Mouse (Mus musculus) stomach, embryonic 15.5 days (tissue): ENCODE data around the gene Psmc2. TPM values are rescaled to one million over a fixed set of nuclear protein-coding genes. Genes with fewer than 3 reads are reported as not detected.
A peak's percentile ranks its signal among the peaks of the same experiment; 100 is the strongest.

Experiments used
- ATAC-seq: fragments of 200-750 bp; cut with Nextera tagmentation; 2 replicates; pipeline ENCODE4 v1.8.0; 2017; ENCODE audit warnings: low read depth, moderate number of reproducible peaks, moderate TSS enrichment; ENCODE audit not compliant: insufficient read depth, low FRiP score
- H3K27ac ChIP-seq: fragments of 300-500 bp; sonication (generic); 2 replicates; pipeline ENCODE4 v1.5.1; 2015; ENCODE audit warnings: mild to moderate bottlenecking, inconsistent platforms
- H3K27me3 ChIP-seq: fragments of 300-500 bp; sonication (generic); replicated peaks from 2 replicates; pipeline ENCODE4 v1.6.1; 2015; ENCODE audit warnings: inconsistent platforms
- H3K36me3 ChIP-seq: fragments of 300-500 bp; sonication (generic); 2 replicates; pipeline ENCODE4 v1.6.1; 2015; ENCODE audit warnings: inconsistent platforms
- H3K4me1 ChIP-seq: fragments of 300-500 bp; sonication (generic); 2 replicates; pipeline ENCODE4 v1.6.1; 2015; ENCODE audit warnings: inconsistent platforms
- H3K4me2 ChIP-seq: fragments of 300-500 bp; sonication (generic); 2 replicates; pipeline ENCODE4 v1.6.1; 2015; ENCODE audit warnings: mild to moderate bottlenecking, inconsistent platforms
- H3K4me3 ChIP-seq: fragments of 300-500 bp; sonication (generic); replicated peaks from 2 replicates; pipeline ENCODE4 v1.5.1; 2015; ENCODE audit warnings: inconsistent platforms
- H3K9ac ChIP-seq: fragments of 300-500 bp; sonication (generic); 2 replicates; pipeline ENCODE4 v1.6.1; 2015; ENCODE audit warnings: inconsistent platforms
- H3K9me3 ChIP-seq: fragments of 300-500 bp; sonication (generic); 2 replicates; pipeline ENCODE4 v1.6.1; 2016; ENCODE audit warnings: inconsistent platforms
- WGBS: fragments of 180-500 bp; shearing (Covaris S2); methylation state at CpG from one replicate; pipeline ENCODE4 v1.1.7; 2015; 5-methylcytosine and 5-hydroxymethylcytosine counted together
- polyA plus RNA-seq: library from polyadenylated mRNA; unstranded; fragments of >200 nt; fragmentation: Nextera tagmentation; extraction: Ambion mirVana; gene quantifications from 2 replicates; pipeline ENCODE4 v1.2.1, GENCODE M21; 2015

Psmc2 gene
- 154 and 175 TPM in 2 replicates for polyA plus RNA-seq

DNA sequence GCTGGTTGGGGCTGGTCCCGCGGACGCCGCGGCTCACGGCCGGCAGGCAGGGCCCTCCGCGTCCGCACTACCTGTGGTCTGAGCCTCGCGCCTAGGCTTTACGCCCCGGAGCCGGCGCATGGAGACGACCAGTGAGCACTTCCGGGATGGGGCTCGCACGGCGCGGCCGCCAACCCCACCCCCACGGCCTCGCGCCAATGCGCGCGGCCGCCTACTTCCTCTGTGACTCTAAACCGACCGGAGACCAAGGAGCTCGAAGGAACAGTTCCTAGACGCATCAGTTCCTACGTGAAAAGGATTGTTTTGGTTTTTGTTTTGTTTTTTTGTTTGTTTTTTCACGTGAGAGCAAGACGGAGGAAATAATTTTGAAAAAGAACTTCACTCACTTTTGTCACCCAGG is at the start of gene Psmc2, which contains the start of gene Dnajc2:
Psmc2 (plus strand) TSS at position 231 of the 400 bp plus-strand sequence.
Dnajc2 (minus strand) TSS at position 199 of the 400 bp plus-strand sequence.
- Histone ChIP-seq H3K4me2 (peak within 1 kb of the TSS; percentile 86), H3K27ac (peak within 1 kb of the TSS; percentile 84; the same call in 1 of the 2 replicates), H3K4me3 (peak within 1 kb of the TSS; percentile 98), H3K36me3 (peaks cover 19% of the 10 kb centered on the region), H3K9me3 (no peaks in the 10 kb centered on the region), H3K9ac (peak within 1 kb of the TSS; percentile 70), H3K27me3 (no peaks in the 10 kb centered on the region), H3K4me1 (no peaks in the 10 kb centered on the region)
- WGBS = under 1% methylated on average over 37 of the region's 37 CpGs
- peak; percentile 97 for ATAC-seq

DNA sequence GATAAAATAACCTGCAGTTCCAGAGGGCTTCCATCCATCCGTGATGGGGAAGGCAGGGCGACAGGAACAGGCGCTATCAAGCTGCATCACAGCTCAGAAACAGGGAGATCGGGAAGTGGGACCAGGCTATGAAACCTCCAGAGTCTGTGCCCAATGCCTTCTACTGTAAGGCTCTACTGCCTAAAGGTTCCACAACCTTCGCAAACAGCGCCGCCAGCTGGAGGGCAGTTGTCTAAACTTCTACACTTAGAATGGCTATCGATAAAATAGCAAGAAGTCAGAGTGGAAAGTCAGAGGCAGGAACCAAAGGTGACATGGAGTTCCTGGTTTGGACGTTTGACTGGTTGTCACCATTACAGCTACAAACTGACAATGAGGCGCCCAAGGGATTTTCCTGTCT is 49.5 kb upstream of the Psmc2 start:
- no peaks in the 10 kb centered on the region for H3K27me3 ChIP-seq
- peaks cover 6% of the 10 kb centered on the region for H3K4me1 ChIP-seq
- no peak for ATAC-seq
- peak overlapping the region; percentile 23 for H3K4me3 ChIP-seq
- 0 out of 2 replicates have a peak overlapping the region, but pooled peaks have one; percentile 30 for H3K4me2 ChIP-seq
- H3K36me3 ChIP-seq = peaks cover 5% of the 10 kb centered on the region
- no peak overlapping the region for H3K9ac ChIP-seq
- H3K27ac ChIP-seq = no peak overlapping the region
- H3K9me3 ChIP-seq = no peaks in the 10 kb centered on the region
- WGBS = 34% methylated on average over 10 of the region's 10 CpGs

DNA sequence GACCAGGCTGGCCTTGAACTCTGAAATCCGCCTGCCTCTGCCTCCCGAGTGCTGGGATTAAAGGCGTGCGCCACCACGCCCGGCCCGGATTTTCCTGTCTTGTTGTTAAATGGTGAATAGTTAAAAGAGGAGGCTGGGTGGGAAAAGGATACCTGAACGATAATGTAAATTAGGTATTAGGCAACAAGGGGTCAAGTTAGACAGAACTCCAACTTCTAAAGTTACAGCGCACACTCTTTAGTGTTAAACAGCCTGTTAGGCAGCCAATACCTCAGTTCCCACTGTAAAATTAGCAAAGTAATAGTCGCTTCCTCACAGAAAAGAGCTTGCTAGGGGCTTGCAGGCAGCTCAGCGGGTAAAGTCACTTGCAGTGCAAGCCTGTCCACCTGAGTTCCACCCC is 49.0 kb upstream of the Psmc2 start:
- no peak overlapping the region for H3K9ac ChIP-seq
- 78% methylated on average over 11 of the region's 11 CpGs for WGBS
- H3K36me3 ChIP-seq = peaks cover 5% of the 10 kb centered on the region
- no peak overlapping the region for H3K4me3 ChIP-seq
- no peaks in the 10 kb centered on the region for H3K9me3 ChIP-seq
- H3K4me2 ChIP-seq = no peak overlapping the region
- H3K27me3 ChIP-seq = no peaks in the 10 kb centered on the region
- no peak for ATAC-seq
- H3K27ac ChIP-seq = no peak overlapping the region
- H3K4me1 ChIP-seq = peaks cover 6% of the 10 kb centered on the region

DNA sequence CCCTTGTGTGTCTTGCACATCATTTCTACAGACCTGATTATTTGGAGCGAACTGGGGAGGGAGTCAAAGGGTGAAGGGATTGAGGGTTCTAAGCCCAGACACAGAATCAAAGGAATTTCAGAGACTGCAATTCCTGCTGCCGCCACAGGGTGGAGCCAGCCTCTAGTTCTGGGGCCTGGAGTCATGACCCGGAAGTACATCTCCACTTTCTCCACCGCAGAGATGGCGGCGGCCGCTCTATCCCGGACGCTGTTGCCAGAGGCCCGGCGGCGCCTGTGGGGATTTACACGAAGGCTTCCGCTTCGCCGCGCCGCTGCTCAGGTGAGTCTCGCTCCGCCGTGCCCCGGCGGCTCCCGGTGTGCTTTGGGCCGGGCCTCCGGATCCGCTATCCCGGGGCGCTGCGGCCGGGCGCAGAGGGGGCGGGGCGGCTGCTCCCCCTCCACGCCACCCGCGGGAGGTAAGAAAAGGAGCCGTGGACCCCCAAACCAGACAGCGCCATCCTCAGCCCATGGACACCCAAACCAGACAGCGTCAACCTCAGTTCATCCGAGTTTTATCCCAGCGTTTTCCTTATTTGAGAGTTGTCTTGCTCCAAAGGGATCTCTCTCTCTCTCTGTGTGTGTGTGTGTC is 48.0 kb upstream of the Psmc2 start, which contains the start of gene Pmpcb:
Pmpcb (plus strand) TSS at position 186 of the 630 bp plus-strand sequence.
- Histone ChIP-seq H3K36me3 (peaks cover 5% of the 10 kb centered on the region), H3K27me3 (no peaks in the 10 kb centered on the region), H3K4me1 (peaks cover 6% of the 10 kb centered on the region), H3K27ac (peak within 1 kb of the TSS; percentile 73), H3K4me3 (peak within 1 kb of the TSS; percentile 81), H3K4me2 (peak within 1 kb of the TSS; percentile 59), H3K9ac (peak within 1 kb of the TSS; percentile 65), H3K9me3 (no peaks in the 10 kb centered on the region)
- WGBS = under 1% methylated on average over 42 of the region's 42 CpGs
- peak; percentile 77 for ATAC-seq

DNA sequence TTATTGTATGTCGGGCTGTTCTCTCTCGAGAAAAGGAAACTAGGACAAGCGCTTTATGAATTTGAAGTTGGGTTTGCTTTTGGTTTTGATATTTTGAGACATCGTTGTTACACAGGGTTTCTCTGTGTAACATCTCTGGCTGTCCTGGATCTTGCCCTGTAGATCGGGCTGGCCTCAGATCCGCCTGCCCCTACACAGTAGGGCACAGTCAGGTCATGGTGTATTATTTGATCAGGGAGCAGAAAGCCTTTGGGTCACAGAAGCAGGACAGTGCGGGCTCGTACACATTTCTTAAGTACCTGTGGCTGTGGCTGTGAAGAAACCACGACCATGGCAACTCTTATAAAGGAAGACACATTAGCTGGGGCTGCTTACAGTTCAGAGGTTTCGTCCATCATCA is 47.5 kb upstream of the Psmc2 start:
- Histone ChIP-seq H3K36me3 (peaks cover 6% of the 10 kb centered on the region), H3K27me3 (no peaks in the 10 kb centered on the region), H3K9me3 (no peaks in the 10 kb centered on the region), H3K4me1 (peaks cover 6% of the 10 kb centered on the region), H3K4me3 (peak overlapping the region; percentile 81), H3K4me2 (peak overlapping the region; percentile 59), H3K9ac (peak overlapping the region; percentile 65), H3K27ac (no peak overlapping the region)
- WGBS = 16% methylated on average over 10 of the region's 10 CpGs
- no peak for ATAC-seq

DNA sequence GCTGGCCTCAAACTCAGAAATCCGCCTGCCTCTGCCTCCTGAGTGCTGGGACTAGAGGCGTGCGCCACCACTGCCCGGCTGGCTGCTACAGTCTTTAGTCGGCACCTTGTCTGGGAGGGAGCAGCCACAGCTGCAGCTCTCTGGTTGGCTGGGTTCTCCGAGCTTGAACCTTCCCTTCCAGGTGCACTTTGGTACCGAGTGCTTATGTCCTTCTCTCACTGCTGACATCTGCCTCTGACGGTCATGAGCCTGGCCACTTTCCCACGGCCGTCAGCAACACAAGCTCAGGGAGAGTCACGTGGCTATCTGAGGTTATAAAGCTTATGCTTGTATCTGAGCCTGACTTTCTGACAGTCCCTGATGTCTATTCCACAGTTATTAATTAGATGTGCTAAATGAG is 46.0 kb upstream of the Psmc2 start:
- no peaks in the 10 kb centered on the region for H3K9me3 ChIP-seq
- H3K4me3 ChIP-seq = no peak overlapping the region
- no peak overlapping the region for H3K27ac ChIP-seq
- H3K27me3 ChIP-seq = no peaks in the 10 kb centered on the region
- WGBS = 85% methylated on average over 11 of the region's 11 CpGs
- H3K4me1 ChIP-seq = peaks cover 6% of the 10 kb centered on the region
- no peak overlapping the region for H3K4me2 ChIP-seq
- peaks cover 16% of the 10 kb centered on the region for H3K36me3 ChIP-seq
- no peak for ATAC-seq
- no peak overlapping the region for H3K9ac ChIP-seq

DNA sequence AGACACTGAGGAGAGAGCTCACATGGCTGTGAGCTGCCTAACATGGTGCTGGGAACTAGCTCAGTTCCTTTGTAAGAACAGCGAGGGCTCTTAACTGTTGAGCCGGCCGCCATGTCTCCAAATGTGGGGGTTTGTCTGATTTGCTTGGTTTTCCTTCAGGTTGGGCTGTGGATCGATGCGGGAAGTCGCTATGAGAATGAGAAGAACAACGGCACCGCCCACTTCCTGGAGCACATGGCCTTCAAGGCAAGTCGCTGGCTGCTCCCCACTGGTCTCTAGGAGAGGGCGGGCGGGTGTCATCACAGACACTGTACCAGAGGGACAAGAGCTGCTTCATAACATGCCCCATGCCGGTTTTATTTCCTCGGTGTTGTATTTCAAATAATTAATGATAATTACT is 45.2 kb upstream of the Psmc2 start:
- no peak for ATAC-seq
- 86% methylated on average over 13 of the region's 13 CpGs for WGBS
- Histone ChIP-seq H3K36me3 (peaks cover 20% of the 10 kb centered on the region), H3K27ac (no peak overlapping the region), H3K4me2 (no peak overlapping the region), H3K4me1 (peaks cover 6% of the 10 kb centered on the region), H3K9ac (no peak overlapping the region), H3K27me3 (no peaks in the 10 kb centered on the region), H3K4me3 (no peak overlapping the region), H3K9me3 (no peaks in the 10 kb centered on the region)

DNA sequence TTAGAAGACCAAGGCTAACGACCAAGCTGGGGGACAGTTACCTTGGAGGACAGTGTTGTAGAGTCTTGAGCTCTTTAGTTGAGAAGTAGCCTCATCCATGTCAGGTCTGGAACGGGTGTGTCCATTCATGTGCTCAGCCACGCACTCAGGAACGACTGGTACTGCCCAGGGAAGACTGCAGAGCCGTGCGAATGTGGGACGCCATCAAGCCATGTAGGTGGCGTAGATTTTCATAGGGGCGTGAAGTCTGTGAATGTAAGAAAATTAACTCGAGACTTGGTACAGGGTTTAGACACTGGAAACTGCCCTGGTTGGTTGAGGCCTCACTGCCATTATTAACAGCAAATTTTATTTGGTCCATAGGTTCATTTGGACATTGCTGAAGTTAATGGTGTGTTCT is 41.5 kb upstream of the Psmc2 start:
- no peak overlapping the region for H3K4me3 ChIP-seq
- H3K4me2 ChIP-seq = no peak overlapping the region
- H3K9me3 ChIP-seq = no peaks in the 10 kb centered on the region
- no peak overlapping the region for H3K27ac ChIP-seq
- no peaks in the 10 kb centered on the region for H3K27me3 ChIP-seq
- peaks cover 37% of the 10 kb centered on the region for H3K36me3 ChIP-seq
- H3K4me1 ChIP-seq = no peaks in the 10 kb centered on the region
- no peak overlapping the region for H3K9ac ChIP-seq
- WGBS = 95% methylated on average over 10 of the region's 10 CpGs
- no peak for ATAC-seq

DNA sequence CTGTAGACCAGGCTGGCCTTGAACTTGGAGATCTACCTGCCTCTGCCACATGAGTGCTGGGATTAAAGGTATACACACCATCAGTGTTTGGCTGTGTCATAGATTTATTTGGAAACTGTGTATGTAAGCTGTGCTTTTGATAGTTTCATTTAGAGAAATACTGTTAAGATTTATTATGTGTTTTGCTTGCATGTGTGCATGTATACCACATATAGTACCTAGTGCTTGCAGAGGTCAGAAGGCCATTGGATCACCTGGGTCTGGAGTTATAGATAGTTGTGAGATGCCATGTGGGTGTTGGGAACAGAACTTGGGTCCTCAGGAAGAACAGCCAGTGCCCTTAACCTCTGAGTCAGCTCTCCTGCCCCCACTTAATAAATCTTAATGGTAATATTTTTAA is 40.4 kb upstream of the Psmc2 start:
- Histone ChIP-seq H3K27ac (no peak overlapping the region), H3K9ac (no peak overlapping the region), H3K4me3 (no peak overlapping the region), H3K4me1 (no peaks in the 10 kb centered on the region), H3K27me3 (no peaks in the 10 kb centered on the region), H3K4me2 (no peak overlapping the region), H3K9me3 (no peaks in the 10 kb centered on the region), H3K36me3 (peaks cover 43% of the 10 kb centered on the region)
- no peak for ATAC-seq

DNA sequence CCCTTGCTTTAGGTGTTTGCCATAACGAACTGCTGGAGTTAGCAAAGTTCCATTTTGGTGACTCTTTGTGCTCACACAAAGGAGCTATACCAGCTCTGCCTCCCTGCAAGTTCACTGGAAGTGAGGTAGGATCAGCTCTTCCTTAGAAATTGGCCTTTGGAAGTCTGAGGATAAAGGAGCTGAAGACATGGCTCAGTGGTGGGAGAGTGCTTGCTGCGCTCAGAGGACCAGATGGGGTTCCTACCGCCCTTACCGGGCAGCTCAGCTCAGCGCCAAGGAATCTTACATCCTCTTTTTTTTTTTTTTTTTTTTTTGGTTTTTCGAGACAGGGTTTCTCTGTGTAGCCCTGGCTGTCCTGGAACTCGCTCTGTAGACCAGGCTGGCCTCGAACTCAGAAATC is 39.1 kb upstream of the Psmc2 start:
- Histone ChIP-seq H3K27ac (no peak overlapping the region), H3K4me3 (no peak overlapping the region), H3K9ac (no peak overlapping the region), H3K27me3 (no peaks in the 10 kb centered on the region), H3K4me1 (no peaks in the 10 kb centered on the region), H3K36me3 (peaks cover 39% of the 10 kb centered on the region), H3K9me3 (no peaks in the 10 kb centered on the region), H3K4me2 (no peak overlapping the region)
- 95% methylated on average over 7 of the region's 8 CpGs for WGBS
- no peak for ATAC-seq

DNA sequence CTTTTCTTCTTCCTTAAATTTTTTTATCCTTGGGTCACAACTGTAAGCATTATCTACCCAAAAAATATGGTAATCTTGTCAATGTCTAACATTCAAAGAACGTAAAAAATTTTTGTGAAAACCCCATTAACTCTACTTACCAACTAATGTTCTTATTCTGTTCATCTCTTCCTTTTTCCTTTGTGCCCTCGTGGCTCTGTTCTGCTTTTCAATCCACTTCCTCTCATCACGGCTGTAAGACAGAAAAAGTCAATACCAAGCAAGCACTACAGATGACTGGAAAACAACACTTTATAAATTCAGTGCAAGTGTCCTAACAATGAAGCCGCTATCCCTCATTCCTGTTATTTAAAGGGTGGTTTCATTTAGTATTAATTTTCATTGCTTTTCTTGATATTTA is 16.6 kb upstream of the Psmc2 start:
- H3K36me3 ChIP-seq = peaks cover 23% of the 10 kb centered on the region
- no peak for ATAC-seq
- 91% methylated on average over 4 of the region's 4 CpGs for WGBS

DNA sequence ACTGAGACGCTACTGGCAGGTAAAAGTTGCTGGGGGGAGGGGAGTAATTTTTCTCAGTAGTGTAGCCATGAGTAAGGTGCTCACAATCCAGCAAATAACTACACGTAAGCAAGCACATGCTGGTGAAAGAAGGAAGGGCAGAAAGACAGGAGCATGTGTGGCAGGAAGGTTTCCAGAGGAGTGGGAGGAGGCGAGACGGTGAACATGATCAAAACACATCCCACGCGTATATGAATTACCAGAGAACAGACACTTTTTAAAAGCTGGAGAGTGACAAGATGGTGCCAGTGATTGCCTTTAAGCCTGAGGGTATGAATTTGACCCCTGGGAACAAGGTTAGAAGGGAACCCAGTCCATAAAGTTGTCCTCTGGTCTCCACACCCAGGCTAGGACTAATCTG is 15.2 kb upstream of the Psmc2 start:
- Histone ChIP-seq H3K4me1 (no peaks in the 10 kb centered on the region), H3K4me2 (no peak overlapping the region), H3K9ac (no peak overlapping the region), H3K9me3 (no peaks in the 10 kb centered on the region), H3K27ac (no peak overlapping the region), H3K4me3 (no peak overlapping the region), H3K36me3 (peaks cover 19% of the 10 kb centered on the region), H3K27me3 (no peaks in the 10 kb centered on the region)
- ATAC-seq = no peak
- WGBS = 96% methylated on average over 6 of the region's 6 CpGs

More for the DNA sequence above, 16.6 kb upstream of the Psmc2 start:
- Histone ChIP-seq H3K27ac (no peak overlapping the region), H3K9ac (no peak overlapping the region), H3K4me2 (no peak overlapping the region), H3K27me3 (no peaks in the 10 kb centered on the region), H3K9me3 (no peaks in the 10 kb centered on the region), H3K4me3 (no peak overlapping the region), H3K4me1 (no peaks in the 10 kb centered on the region)
